Mouse (Mus musculus) layer of hippocampus, postnatal 10 days (tissue): ENCODE measurements around the gene Olfr1217. TPM values are rescaled to one million over a fixed set of nuclear protein-coding genes. Genes with fewer than 3 reads are reported as not detected.
"Not testable (repeated sequence)": the region's sequence is repeated elsewhere in the genome, so short reads cannot be mapped to it uniquely, and the experiment has no call there.

ENCODE experiments used
- DNase-seq, 2 experiments: peaks; one replicate each; pipeline ENCODE4 v3.0.0; 2021; ENCODE audit warnings: low spot score in 2 of 2
- long read RNA-seq: library from polyadenylated mRNA; stranded (forward); transcript quantifications from one replicate; pipeline ENCODE4 v2.0.0, GENCODE M21; 2023
- total RNA-seq, 2 experiments: library from RNA; stranded (reverse); gene quantifications; 2 replicates each; pipeline ENCODE4 v1.2.3; 2021

Gene Olfr1217
- not detected for total RNA-seq
- long read RNA-seq = 0 reads

GRCm38 (mm10) chr2:89031965-89032364 lies at the start of gene Olfr1217:
TSS of gene Olfr1217 (minus strand) at chr2:89032065.
- no peak for DNase-seq

GRCm38 (mm10) chr2:89081487-89081886 lies 49.6 kb upstream of the Olfr1217 start:
- no peak for DNase-seq

GRCm38 (mm10) chr2:89061087-89061486 lies 29.2 kb upstream of the Olfr1217 start, which contains the start of gene Olfr1218:
TSS of gene Olfr1218 (minus strand) at chr2:89061187.
- no peak for DNase-seq

GRCm38 (mm10) chr2:89021436-89021835 lies 10.4 kb downstream of the Olfr1217 start:
- DNase-seq = not testable (repeated sequence)

DNA sequence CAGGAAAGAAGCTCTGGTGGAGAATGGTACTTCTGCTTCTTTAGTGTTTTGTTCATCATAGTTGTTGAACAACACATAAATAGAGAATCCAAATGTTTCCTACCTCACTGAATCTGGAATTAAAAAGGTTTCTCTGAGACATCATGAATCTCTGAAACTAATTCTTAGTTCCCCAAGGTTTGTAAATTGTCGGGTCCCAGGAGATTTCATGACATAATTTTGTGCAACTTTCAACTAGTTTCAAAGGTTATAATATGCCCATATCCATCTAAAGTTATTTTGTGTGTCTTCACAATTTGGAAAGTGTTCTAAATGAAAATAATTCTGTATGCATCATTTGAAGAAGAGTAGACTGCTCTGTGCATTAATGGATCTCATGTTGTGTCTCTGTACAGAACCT lies 13.6 kb downstream of the Olfr1217 start, which contains the start of gene Olfr1216:
TSS of gene Olfr1216 (minus strand) at position 101 of the 400 bp plus-strand sequence.
- DNase-seq = no peak

DNA sequence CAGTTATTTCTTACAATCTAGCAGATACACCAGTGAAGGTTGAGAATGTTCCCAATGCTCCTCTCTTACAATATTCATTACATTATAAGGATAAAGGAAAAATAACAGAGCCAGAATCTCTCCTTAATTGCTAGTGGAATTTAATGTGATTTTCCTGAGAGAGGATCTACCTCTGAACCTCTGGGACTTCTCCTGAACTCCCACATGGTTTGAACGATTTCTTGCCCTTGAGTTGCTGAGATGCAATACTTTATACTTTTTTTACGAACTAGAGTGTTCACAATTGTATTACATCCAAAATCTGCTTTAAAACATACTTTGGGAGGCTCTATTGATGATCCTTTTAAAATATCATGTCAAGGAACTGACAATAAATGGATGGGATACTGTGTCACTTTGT lies 25.0 kb downstream of the Olfr1217 start, which contains the start of gene Olfr1215:
TSS of gene Olfr1215 (minus strand) at position 101 of the 400 bp plus-strand sequence.
- DNase-seq = no peak

GRCm38 (mm10) chr2:88992553-88992952 lies 39.3 kb downstream of the Olfr1217 start, which contains the start of gene Olfr1214:
TSS of gene Olfr1214 (minus strand) at chr2:88992653.
- DNase-seq = no peak

GRCm38 (mm10) chr2:88980181-88980580 lies 51.7 kb downstream of the Olfr1217 start, which contains the start of gene Gm13762:
TSS of gene Gm13762 (minus strand) at chr2:88980281.
- DNase-seq = no peak

Other genes with a start within 250 kb of the Olfr1217 start
- not detected for gene Olfr1201, start 239.0 kb downstream of the Olfr1217 start, total RNA-seq
- gene Olfr1202, start 217.6 kb downstream of the Olfr1217 start, total RNA-seq = under 1 TPM in 1 of 2 experiments, not detected in 1; 0.09 TPM
- gene Olfr1205, start 202.3 kb downstream of the Olfr1217 start, total RNA-seq = not detected
- not detected for gene Olfr1204, start 182.8 kb downstream of the Olfr1217 start, total RNA-seq
- gene Olfr1206, start 168.8 kb downstream of the Olfr1217 start, total RNA-seq = not detected
- gene Olfr1208, start 129.8 kb downstream of the Olfr1217 start, total RNA-seq = not detected
- not detected for gene Olfr1209, start 116.9 kb downstream of the Olfr1217 start, total RNA-seq
- gene Olfr1211, start 94.0 kb downstream of the Olfr1217 start, total RNA-seq = not detected
- gene Olfr1212, start 78.1 kb downstream of the Olfr1217 start, total RNA-seq = not detected
- gene Gm13762, start 51.8 kb downstream of the Olfr1217 start, total RNA-seq = not detected
- gene Olfr1214, start 39.4 kb downstream of the Olfr1217 start, total RNA-seq = not detected
- gene Olfr1215, start 25.1 kb downstream of the Olfr1217 start, total RNA-seq = not detected
- gene Olfr1216, start 13.7 kb downstream of the Olfr1217 start, total RNA-seq = not detected
- not detected for gene Olfr1218, start 29.1 kb upstream of the Olfr1217 start, total RNA-seq
- not detected for gene Olfr1219, start 51.4 kb upstream of the Olfr1217 start, total RNA-seq
- not detected for gene Olfr1220, start 74.8 kb upstream of the Olfr1217 start, total RNA-seq
- gene Olfr1221, start 85.2 kb upstream of the Olfr1217 start, total RNA-seq = not detected
- gene Olfr1222, start 101.0 kb upstream of the Olfr1217 start, total RNA-seq = not detected
- gene Olfr1223, start 119.5 kb upstream of the Olfr1217 start, total RNA-seq = not detected
- gene Olfr1224-ps1, start 132.0 kb upstream of the Olfr1217 start, total RNA-seq = not detected
- gene Olfr1225, start 142.6 kb upstream of the Olfr1217 start, total RNA-seq = not detected
- not detected for gene Olfr1226, start 168.0 kb upstream of the Olfr1217 start, total RNA-seq
- gene Olfr1228, start 222.0 kb upstream of the Olfr1217 start, total RNA-seq = not detected